Mouse (Mus musculus) heart, postnatal 0 days (tissue): ENCODE results near the gene Mycbpap.

Experiments used
- CTCF ChIP-seq: IDR thresholded peaks from 2 replicates; pipeline ENCODE4 v1.5.1; 2016; ENCODE audit warnings: antibody characterized with exemption, control low read depth, low read depth
- EP300 ChIP-seq: IDR thresholded peaks from 2 replicates; pipeline ENCODE4 v1.6.1; 2016; ENCODE audit warnings: antibody characterized with exemption, low read depth

DNA sequence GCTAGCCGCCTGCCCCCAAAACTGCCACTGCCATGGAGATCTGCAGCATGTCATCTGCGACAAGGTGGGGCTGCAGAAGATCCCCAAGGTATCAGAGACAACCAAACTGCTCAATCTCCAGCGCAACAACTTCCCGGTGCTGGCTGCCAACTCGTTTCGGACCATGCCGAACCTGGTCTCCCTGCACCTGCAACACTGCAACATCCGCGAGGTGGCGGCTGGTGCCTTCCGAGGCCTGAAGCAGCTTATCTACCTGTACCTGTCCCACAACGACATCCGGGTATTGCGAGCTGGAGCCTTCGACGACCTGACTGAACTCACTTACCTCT, 43.6 kb upstream of the Mycbpap start:
- TF ChIP-seq CTCF (no peak), EP300 (no peak)
